Mouse (Mus musculus) CD4-positive, CD25-positive, alpha-beta regulatory T cell, adult 2 months (primary cell): ENCODE results near the gene E330021D16Rik.

Experiments used
- DNase-seq: peaks from one replicate; pipeline ENCODE4 v3.0.0-alpha.2; 2012; ENCODE audit warnings: low read depth, low spot score

The E330021D16Rik gene

GRCm38 (mm10) chr6:136422084-136422853 lies 6.9 kb upstream of the E330021D16Rik start:
- DNase-seq = peak; percentile 90

DNA sequence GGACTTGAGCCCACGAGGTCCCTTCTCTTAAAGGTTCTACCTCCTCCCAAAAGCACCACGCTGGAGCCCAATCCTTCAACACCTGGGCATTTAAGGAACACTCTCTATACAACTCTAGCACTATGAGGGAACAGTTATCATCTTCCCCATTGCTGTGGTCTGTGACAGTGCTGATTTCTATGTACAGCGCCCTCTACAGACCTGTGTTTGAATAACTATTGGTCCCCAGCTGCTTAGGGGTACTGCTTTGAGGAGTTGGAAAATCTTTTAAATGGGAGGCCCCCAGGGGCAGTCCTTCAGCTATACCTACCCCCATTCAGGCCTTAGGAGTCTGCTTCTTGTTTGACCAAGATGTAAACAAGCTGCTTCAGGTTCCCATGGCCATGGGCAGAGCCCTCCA lies 5.7 kb upstream of the E330021D16Rik start:
- DNase-seq = peak; percentile 53

DNA sequence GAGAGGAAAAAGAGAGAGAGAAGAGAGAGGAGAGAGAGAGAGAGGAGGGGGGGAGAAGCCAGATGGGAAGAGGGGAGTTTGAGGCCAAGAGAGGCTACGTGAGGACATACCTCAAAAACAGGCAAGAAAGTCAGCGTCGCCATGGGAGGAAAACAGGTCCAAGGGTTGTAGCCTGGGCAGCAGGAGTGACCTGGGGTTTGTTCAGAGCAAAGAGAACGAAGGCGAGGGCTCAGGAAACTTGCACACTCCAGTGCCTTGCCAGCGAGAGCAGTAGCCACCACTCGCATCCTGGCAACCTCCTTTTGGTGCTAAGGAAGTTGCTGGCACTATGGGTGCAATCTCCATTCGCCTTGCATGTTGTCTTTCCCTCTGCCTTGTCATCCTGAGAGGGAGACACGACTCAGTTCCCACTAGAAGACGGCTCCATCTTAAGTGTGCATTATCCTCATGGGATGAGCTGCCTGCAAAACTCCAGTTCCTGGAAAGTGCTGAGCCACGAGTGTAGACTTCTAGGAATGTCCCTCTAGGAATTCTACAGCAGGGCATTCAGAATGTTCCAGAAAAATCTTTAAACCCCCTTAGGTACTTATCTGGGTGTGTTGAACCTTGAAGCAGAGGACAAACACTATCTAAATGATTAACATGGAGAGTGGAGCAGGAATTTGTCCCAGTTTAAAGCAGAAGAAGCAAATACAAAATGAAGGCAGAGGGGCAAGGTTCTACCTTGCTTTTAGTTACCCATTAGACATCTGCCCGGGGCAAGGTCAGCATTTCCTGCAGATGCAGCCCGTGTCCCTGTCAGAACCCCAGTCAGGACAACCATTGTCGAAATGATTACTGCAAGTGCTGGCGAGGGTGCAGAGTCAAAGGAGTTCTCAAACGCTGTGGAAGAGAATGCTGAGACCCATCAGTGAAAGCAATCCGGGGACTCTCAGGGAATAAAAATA lies 3.8 kb upstream of the E330021D16Rik start:
- DNase-seq = no peak

DNA sequence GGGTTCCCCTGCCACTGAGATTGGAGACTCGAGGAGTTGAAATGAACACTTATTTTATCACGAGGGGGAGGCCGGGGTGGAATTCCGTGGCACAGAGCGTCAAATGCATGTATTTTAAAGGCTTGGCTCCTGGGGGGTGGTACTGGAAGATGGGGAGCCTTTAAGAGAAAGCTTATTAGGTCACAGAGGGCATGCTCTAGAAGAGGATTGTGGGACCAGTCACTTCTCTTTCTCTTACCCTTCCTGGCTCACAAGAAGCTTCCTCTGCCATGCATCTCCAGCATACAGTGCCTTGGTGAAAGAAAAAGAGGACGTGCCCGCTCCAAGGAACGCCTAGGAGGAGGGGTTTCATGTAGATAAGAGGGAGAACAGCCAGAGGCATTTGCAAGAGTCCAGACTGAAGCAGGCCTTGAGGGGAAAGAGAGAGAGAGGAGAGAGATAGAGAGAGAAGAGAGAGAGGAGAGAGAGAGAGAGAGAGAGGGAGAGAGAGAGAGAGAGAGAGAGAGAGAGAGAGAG lies 3.0 kb upstream of the E330021D16Rik start:
- DNase-seq = no peak

DNA sequence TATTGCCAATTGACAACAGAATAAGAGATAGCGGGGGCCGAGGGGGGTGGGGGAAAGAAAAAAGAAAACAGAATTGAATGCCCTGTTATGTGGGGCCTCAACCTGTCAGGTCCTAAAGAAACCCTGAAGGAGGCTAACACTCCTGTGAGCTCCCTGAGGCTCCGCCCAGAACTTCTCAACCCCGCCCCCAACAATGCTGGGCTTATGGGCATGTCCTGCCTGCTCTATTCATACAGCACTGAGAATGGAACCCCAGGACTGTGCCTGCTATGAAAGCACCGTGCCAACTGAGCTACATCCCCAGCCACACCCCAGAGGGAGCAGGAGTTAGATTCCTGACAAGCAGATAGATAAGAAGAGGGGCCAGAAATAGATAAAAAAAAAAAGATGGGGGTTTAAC lies 2.5 kb upstream of the E330021D16Rik start:
- peak; percentile 27 for DNase-seq

- DNase-seq = peak; percentile 53
Measured at GRCm38 (mm10) chr6:136413856-136414362, 1.5 kb downstream of the E330021D16Rik start.

DNA sequence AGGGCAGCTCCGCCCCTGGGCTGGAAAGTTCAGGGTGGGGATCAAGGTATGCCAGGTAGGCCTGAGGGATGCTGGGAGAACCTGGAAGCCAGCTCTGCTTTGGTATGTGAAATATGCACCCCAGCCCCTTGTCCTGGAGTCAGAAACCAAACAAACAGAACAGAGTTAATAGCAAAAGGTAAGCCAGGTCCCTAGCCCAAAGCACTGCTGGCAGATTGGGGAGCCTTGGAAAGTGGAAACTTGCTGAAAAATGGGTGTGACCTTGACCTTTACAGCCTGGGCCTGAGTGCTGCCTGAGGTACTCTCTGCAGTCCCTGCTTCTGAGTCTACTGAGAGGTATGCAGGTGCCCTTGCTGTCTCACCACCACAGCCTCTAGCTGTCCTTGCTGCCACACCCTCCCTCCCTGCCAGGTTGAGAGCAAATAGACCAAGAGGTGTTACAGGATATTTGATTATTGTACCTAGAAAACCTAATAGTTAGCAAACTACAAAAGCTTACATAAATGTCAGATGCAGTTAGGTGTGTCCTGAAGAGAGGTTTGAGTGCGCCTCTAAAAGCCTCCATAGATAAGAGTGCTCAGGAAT lies 7.7 kb downstream of the E330021D16Rik start:
- DNase-seq = no peak

DNA sequence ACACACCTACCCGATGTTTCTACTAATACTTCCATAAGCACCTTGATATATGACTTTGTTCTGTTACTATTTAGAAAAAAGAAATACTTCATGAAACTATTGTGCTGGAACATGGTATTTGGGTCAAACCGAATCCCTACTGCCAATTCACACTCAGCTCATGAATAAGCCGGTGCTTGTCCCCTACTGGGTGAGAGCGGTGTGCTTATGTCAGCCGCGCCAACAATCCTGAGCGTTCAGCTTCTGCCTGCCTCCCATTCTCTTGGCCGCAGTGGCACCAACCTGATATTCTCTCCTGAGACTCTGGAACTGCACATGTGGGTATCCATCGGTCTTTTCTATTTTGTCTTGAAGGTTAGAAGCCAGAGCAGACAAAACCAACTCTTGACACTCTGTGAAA lies 18.5 kb downstream of the E330021D16Rik start:
- DNase-seq = no peak

GRCm38 (mm10) chr6:136390262-136390661 lies 25.1 kb downstream of the E330021D16Rik start:
- DNase-seq = no peak

DNA sequence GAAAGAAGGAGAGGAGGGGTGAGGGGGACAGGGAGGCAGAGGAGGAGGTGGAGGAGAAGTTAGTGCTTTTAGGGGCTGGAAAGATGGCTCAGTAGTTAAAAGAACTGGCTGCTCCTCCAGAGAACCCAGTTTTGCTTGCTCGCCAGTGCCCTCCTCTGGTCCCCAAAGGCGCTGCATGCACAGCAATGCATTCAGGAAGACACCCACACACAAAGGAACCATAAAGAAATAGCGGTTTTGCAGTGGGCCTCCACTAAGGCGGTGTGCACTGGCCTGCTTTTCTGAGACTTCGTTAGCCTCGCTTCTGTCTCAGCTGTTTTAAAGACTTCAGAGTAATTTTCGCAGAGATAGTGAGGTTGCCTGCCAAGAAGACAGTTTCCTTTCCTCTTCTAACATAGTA lies 30.1 kb downstream of the E330021D16Rik start:
- DNase-seq = peak; percentile 33

DNA sequence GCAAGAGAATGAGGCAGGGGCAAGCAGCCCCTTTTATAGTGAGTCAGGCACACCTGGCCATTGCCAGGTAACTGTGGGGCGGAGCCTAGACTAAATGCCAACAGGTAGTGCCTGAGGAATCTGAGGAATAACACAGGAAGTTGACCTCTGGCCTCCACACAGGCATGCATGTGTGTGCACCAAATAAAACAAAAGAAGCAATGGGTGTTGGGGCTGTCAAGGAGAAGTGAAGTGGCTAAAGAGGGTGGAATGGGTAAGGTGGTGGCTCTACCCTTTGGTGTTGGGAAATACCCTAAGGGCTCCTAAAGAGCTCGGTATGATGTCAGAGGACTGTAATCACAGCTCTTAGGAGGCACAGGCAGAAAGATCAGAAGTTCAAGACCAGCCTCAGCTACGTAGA lies 32.2 kb downstream of the E330021D16Rik start:
- DNase-seq = no peak

DNA sequence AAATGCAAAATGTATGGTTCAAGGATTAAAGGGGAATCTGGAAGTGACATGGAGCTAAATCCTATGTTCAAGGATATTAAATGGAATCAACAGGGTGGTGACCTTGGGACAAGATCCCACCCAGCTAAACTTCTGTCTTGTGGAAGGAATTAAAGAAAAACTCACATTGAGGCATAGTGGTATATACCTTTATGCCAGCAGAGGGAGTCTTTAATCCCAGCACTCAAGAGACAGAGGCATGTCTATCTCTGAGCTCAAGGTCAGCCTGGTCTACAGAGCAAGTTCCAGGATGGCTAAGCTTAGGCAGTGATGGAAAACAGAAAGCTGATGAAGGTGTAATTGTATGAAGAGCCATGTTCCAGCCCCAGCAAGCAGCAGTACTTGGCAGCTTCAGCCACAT lies 39.3 kb downstream of the E330021D16Rik start:
- peak; percentile 45 for DNase-seq

DNA sequence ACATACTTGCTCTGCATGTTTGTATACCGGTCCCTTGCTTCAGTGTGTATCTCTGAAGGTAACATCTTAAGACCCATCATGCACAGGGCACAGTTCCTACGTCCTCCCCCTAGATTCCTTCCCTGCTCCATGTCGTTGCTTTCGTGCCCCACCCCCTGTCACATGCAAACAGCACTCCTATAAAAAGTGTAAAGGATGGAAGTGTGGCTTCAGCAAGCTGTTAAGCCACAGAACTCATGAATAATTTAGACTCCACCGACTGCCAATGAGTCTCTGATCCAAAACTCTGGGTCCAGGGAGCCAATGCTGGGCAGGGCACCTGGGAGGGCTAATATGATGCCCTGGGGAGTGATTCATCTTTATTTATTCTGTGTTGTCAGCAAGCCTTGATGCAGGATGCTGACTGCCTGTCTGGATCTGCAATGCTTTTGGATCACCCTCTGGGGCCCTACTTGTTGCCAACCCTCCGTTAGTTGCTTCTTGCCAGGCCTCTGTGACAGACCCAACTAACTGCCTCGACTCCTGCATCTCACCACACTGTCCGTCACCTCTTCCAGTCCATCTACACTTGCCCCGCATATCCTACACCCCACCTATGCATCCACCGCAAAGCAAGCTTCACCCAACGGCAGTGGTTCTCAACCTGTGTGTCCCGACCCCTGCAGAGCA lies 50.8 kb downstream of the E330021D16Rik start:
- no peak for DNase-seq

GRCm38 (mm10) chr6:136364008-136364407 lies 51.4 kb downstream of the E330021D16Rik start:
- DNase-seq = no peak

GRCm38 (mm10) chr6:136363313-136363712 lies 52.1 kb downstream of the E330021D16Rik start:
- no peak for DNase-seq

DNA sequence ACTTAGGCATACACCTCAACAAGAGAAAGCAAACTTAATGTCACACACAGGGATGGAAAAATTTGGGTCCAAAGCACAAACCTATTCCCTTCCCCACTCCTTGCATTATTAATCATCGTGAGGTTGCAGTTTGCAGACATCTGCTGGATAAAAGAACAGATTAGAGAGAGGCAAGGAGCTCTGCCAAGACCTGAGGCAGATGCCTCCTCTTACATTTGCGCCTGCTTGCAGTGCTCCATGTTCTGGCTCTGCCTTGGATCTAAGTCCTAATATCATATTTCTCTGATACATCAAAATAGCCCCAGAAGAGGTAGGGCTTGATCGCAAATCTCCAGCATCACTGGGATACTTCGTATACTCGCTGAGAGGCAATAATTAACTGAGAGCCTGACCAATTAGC lies 56.9 kb downstream of the E330021D16Rik start:
- DNase-seq = no peak

DNA sequence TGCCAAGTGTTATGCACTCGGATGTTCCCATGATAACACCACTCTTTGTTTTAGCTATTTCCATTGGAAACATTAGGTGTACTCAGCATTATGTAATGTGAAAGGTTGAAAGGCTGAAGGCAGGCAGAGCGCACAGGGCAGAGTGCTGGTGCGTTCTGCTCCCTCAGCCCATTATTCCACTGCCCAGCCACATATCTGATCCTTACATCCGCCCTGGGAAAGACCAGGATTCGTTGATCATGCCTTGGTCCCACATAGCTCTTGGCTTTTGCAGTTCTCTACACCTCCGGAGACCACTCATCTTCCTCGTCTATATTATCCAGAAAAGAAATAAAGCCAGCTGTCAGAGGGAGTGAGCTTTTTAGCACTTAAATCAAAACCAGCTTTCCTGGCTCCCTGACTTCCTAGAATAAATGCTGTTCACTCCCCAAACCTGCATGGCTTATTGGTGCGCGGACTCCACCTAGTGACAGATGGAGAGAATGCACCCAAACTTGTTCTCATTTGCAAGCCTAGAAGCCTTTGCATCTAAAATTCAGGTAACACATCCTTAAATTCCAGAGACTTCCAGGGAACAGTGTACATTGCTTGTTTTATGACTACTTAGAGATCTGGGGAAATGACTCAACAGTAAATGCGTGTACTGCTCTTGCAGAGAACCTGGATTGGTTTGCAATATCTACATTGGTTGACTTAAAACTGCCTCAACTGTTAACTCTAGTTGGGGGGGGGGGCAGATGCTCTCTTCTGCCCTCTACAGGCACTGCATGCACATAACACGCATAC lies 61.8 kb downstream of the E330021D16Rik start:
- peak; percentile 50 for DNase-seq
